Mouse (Mus musculus) liver, embryonic 14.5 days (tissue): ENCODE data around the gene Edaradd. TPM values are rescaled to one million over a fixed set of nuclear protein-coding genes. Genes with fewer than 3 reads are reported as not detected.

Source experiments
- ATAC-seq: fragments of 200-750 bp; cut with Nextera tagmentation; 2 replicates; pipeline ENCODE4 v1.8.0; 2017; ENCODE audit warnings: moderate number of reproducible peaks, mild to moderate bottlenecking, moderate library complexity; ENCODE audit not compliant: insufficient read depth
- DNase-seq, 3 experiments: peaks; one replicate each; pipeline ENCODE4 v3.0.0-alpha.2; 2012 to 2013; ENCODE audit warnings: low read depth in 3 of 3, low spot score in 3 of 3
- H3K27ac ChIP-seq: fragments of 300-500 bp; sonication (generic); 2 replicates; pipeline ENCODE4 v1.5.1; 2014; ENCODE audit warnings: moderate library complexity, mild to moderate bottlenecking, control low read depth, inconsistent platforms
- H3K27me3 ChIP-seq: fragments of 300-500 bp; sonication (generic); 2 replicates; pipeline ENCODE4 v1.6.1; 2014; ENCODE audit warnings: mild to moderate bottlenecking, low read length, moderate library complexity; ENCODE audit not compliant: control insufficient read depth, insufficient read depth
- H3K36me3 ChIP-seq: fragments of 300-500 bp; sonication (generic); replicated peaks from 2 replicates; pipeline ENCODE4 v1.6.1; 2014; ENCODE audit warnings: low read depth; ENCODE audit not compliant: control insufficient read depth, insufficient read depth
- H3K4me1 ChIP-seq, 2 experiments: fragments of 200-500 bp in 1 of 2; fragments of 300-500 bp in 1 of 2; sonication (generic) in 1 of 2; replicated peaks; 2 replicates each; pipeline ENCODE4 v1.6.1; 2012 to 2014; ENCODE audit warnings: antibody characterized with exemption in 1 of 2, inconsistent platforms in 1 of 2, low read length in 1 of 2; ENCODE audit not compliant: control insufficient read depth in 2 of 2, insufficient read depth in 2 of 2
- H3K4me2 ChIP-seq: fragments of 300-500 bp; sonication (generic); 2 replicates; pipeline ENCODE4 v1.6.1; 2014; ENCODE audit warnings: low read depth, mild to moderate bottlenecking, control low read depth, moderate library complexity
- H3K4me3 ChIP-seq, 2 experiments: fragments of 200-500 bp in 1 of 2; fragments of 300-500 bp in 1 of 2; sonication (generic) in 1 of 2; 2 replicates each; pipeline ENCODE4 v1.5.1; 2012 to 2014; ENCODE audit warnings: low read depth in 2 of 2, low read length in 2 of 2, mild to moderate bottlenecking in 2 of 2, control low read depth in 1 of 2, inconsistent platforms in 1 of 2, moderate library complexity in 1 of 2; ENCODE audit not compliant: insufficient read depth in 1 of 2
- H3K9ac ChIP-seq: fragments of 300-500 bp; sonication (generic); replicated peaks from 2 replicates; pipeline ENCODE4 v1.6.1; 2014; ENCODE audit warnings: mild to moderate bottlenecking, control low read depth, moderate library complexity
- H3K9me3 ChIP-seq: fragments of 300-500 bp; sonication (generic); 2 replicates; pipeline ENCODE4 v1.6.1; 2016; ENCODE audit warnings: low read length, mixed read lengths; ENCODE audit not compliant: control insufficient read depth
- CTCF ChIP-seq: IDR thresholded peaks from 2 replicates; pipeline ENCODE4 v1.5.1; 2016; ENCODE audit warnings: antibody characterized with exemption, low read depth, control low read depth
- EP300 ChIP-seq: IDR thresholded peaks from 2 replicates; pipeline ENCODE4 v1.6.1; 2016; ENCODE audit warnings: antibody characterized with exemption, low read depth
- WGBS: fragments of 180-500 bp; shearing (Covaris S2); extraction: QIAGEN DNeasy Blood & Tissue Kit; methylation state at CpG from one replicate; pipeline ENCODE4 v1.1.7; 2014; ENCODE audit not compliant: insufficient replicate concordance; 5-methylcytosine and 5-hydroxymethylcytosine counted together
- polyA plus RNA-seq, 2 experiments: library from polyadenylated mRNA; depleted of rRNA in 1 of 2; stranded (reverse) in 1 of 2; unstranded in 1 of 2; fragments of >200 nt; fragmentation: Nextera tagmentation in 1 of 2; extraction: Ambion mirVana in 1 of 2; gene quantifications; 2 replicates each; pipeline versions ENCODE4 v1.2.1 to v1.2.3; 2012 to 2014

Gene Edaradd
- polyA plus RNA-seq, 2 experiments: 0.04 to 0.05 TPM

DNA sequence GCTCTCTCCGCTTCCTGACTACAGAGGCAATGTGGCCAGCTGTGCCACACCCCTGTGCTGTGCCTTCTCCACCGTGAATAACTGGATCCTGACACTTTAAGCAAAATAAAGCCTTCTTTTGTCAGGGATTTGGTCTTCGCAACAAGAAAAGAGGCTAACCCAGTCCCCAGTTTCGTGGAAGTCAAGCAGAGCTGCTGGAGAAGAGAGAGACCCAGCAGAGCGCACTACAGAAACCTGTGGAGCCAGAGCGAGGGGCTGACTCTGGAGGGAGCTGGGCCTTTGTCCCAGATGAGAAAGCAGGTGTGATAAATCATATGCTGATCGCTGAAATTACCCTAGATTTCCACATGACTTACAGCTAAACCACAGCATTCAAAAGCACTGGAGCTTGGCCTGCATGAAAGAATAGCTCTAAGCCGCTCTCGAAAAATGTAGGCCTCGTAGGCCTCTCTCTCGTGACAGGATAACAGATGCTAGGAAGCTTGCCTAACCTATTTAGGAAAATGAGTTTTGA lies 16.9 kb downstream of the Edaradd start:
- Histone ChIP-seq H3K9ac (no peak overlapping the region), H3K27me3 (no peaks in the 10 kb centered on the region), H3K4me1 (peaks cover 3 to 14% of the 10 kb centered on the region in 2 experiments; a peak in 2 of 4 replicates), H3K36me3 (no peaks in the 10 kb centered on the region), H3K4me2 (no peak overlapping the region), H3K9me3 (no peaks in the 10 kb centered on the region), H3K27ac (no peak overlapping the region), H3K4me3 (no peak overlapping the region)
- peak; percentile 47; the same call in 1 of the 2 replicates for ATAC-seq
- 67% methylated on average over 11 of the region's 11 CpGs for WGBS
- DNase-seq: no peak
- TF ChIP-seq CTCF (no peak), EP300 (no peak)

DNA sequence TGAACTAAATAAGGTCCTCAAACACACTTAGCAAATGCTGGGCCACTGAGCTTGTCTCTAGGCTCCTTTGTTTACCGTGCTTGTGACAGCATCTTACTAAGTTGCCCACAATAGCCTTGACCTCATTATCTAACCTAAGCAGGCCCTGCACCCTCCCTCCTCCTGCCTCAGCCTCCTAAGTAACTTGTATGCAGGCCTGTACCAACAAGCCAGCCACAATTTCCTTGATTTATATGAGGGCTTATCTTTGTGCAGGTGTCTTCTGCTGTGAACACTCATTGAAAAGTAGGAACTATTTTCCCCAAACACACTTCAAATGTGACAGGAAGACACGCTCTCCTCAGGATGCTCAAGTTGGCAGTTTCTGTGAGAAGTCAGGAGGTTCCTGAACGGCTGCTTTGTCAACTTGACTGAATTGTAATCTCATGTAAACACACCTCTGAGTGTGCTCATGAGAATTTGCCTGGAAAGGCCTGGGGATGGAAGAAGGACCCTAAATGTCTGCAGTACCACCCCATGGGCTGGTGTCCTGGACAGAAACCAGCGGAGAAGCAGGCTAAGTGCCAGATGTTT lies 17.5 kb downstream of the Edaradd start:
- Histone ChIP-seq H3K4me1 (peaks cover 3 to 14% of the 10 kb centered on the region in 2 experiments; a peak in 2 of 4 replicates), H3K27me3 (no peaks in the 10 kb centered on the region), H3K36me3 (no peaks in the 10 kb centered on the region), H3K9me3 (no peaks in the 10 kb centered on the region), H3K4me3 (no peak overlapping the region), H3K27ac (no peak overlapping the region), H3K4me2 (no peak overlapping the region), H3K9ac (no peak overlapping the region)
- ATAC-seq (peak; percentile 81), DNase-seq (peak; percentile 13 to 49 (median 46))
- WGBS: 13% methylated on average over 4 of the region's 4 CpGs
- TF ChIP-seq EP300 (0 out of 2 replicates have a peak, but pooled peaks have one; percentile 15), CTCF (no peak)

DNA sequence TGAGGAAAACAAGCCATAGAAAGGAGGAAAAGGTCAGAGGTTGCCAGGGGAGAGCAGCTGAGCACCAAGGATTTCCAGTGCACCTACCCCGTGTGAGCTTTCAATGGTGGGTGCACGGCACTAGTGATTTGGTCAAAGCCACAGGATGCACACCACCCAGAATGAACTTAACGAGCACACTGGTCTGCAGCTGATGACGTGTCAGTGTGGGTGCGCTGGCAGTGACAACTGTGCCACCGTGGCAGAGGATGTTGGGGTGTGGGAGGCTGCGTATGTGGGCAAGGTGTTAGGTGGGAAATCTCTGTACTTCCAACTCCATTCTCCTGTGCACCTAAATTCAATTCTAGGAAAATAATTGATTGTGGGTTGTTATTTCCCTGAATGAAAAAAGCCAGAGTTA lies 21.1 kb downstream of the Edaradd start:
- Histone ChIP-seq H3K27me3 (no peaks in the 10 kb centered on the region), H3K4me1 (peaks cover 0 to 7% of the 10 kb centered on the region in 2 experiments; a peak in 2 of 4 replicates), H3K27ac (no peak overlapping the region), H3K9ac (no peak overlapping the region), H3K4me3 (no peak overlapping the region), H3K36me3 (no peaks in the 10 kb centered on the region), H3K4me2 (no peak overlapping the region), H3K9me3 (no peaks in the 10 kb centered on the region)
- 66% methylated on average over 7 of the region's 7 CpGs for WGBS
- ATAC-seq (no peak), DNase-seq (no peak)
- TF ChIP-seq EP300 (no peak), CTCF (no peak)

DNA sequence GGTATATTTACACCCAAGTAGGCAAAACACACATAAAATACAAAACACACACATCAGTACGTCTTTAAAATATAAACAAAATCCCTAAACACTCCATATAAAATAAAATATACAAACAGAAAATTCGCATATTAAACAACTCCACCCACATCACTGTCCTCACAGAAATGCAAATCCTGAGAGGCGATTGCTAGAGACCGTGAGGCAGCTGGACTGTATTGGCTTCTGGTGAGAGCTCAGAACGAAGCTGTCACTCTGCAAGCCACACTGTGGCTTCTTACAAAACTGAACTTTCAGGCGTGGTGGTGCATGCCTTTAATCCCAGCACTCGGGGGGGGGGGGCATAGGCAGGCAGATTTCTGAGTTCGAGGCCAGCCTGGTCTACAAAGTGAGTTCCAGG lies 22.4 kb downstream of the Edaradd start:
- Histone ChIP-seq H3K27me3 (no peaks in the 10 kb centered on the region), H3K9me3 (no peaks in the 10 kb centered on the region), H3K36me3 (no peaks in the 10 kb centered on the region), H3K9ac (no peak overlapping the region), H3K4me2 (no peak overlapping the region), H3K4me3 (no peak overlapping the region), H3K27ac (no peak overlapping the region), H3K4me1 (peaks cover 0 to 2% of the 10 kb centered on the region in 2 experiments; a peak in 2 of 4 replicates)
- ATAC-seq: no peak
- TF ChIP-seq CTCF: no peak
- DNase-seq: no peak
- 48% methylated on average over 8 of the region's 8 CpGs for WGBS

DNA sequence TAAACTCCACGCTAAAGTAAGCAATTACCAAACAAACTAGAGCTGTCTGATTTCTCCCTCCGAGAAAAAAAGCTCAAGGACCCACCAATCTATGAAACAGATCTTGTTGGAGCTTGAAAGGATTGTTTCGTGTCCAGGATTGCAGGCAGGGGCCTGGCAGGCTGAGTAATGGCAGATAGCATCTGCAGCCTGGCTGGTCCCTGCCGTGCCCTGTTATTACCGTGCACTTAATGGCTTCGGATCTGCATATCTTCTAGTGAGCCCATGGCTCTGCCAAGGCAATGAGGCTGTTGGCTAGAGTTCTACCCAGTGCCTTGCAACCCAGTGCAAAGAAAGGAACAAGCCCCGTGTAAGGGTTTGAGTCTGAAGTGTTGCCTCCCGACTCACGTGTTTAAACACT lies 25.5 kb downstream of the Edaradd start:
- H3K27ac ChIP-seq: no peak overlapping the region
- H3K4me1 ChIP-seq: no peaks in the 10 kb centered on the region
- WGBS: 78% methylated on average over 9 of the region's 9 CpGs
- H3K4me3 ChIP-seq: no peak overlapping the region
- no peaks in the 10 kb centered on the region for H3K36me3 ChIP-seq
- H3K4me2 ChIP-seq: no peak overlapping the region
- ATAC-seq (no peak), DNase-seq (no peak)
- H3K27me3 ChIP-seq: no peaks in the 10 kb centered on the region
- TF ChIP-seq CTCF (no peak), EP300 (no peak)
- H3K9me3 ChIP-seq: no peaks in the 10 kb centered on the region
- H3K9ac ChIP-seq: no peak overlapping the region
